Mouse (Mus musculus) cerebellum, adult 11 months (tissue): ENCODE data around the gene Tmem189.

Source experiments
- DNase-seq: peaks from one replicate; pipeline ENCODE4 v3.0.0; 2022

The Tmem189 gene

GRCm38 (mm10) chr2:167678600-167678999, 11.0 kb downstream of the Tmem189 start:
- DNase-seq, result no peak

- no peak for DNase-seq
Observed at GRCm38 (mm10) chr2:167675120-167675909, 14.3 kb downstream of the Tmem189 start.

DNA sequence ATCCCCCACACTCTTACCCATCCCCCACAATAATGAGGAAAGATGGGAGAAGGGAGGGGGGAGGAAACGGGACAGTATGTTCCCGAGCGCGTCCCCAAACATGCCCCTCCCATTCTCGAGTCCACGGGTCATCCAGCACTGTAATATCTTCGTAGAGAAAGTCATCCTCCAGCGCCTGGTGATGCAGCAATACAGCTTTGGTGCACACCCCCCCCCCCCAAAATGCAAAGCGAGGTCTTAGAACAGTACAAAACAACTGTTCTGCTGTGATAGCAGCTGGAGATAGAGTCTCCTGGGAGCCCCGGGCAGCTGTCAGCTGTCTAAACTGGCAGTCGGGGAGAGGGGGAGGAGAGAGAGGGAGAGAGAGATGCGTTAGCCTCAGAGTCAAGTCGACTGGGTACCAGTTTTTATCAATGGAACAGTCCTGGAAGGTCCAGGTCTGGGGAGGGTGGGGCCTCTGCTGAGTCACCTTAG, 17.4 kb downstream of the Tmem189 start:
- DNase-seq, result no peak

GRCm38 (mm10) chr2:167671101-167671633, 18.5 kb downstream of the Tmem189 start:
- no peak for DNase-seq

DNA sequence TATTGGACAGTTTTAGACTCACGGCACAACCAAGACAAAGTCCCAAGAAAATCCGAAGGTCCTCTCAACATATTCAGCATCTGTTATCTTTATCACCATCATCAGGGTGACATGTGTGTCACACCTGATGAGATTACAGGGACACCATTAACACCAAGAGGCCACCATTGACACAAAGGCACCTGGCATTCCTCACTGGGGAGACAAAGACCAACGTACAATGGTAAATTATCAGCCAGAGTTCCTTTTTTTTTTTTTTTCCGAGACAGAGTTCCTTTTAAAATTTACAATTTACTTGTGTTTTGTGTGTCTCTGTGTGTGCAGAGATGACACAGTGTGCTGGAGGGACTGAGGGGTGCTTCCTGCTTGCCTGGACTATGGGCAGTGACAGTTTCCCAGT, 20.2 kb downstream of the Tmem189 start:
- no peak for DNase-seq

GRCm38 (mm10) chr2:167668426-167668825, 21.2 kb downstream of the Tmem189 start:
- no peak for DNase-seq

- no peak for DNase-seq
Observed at GRCm38 (mm10) chr2:167665972-167666713, 23.5 kb downstream of the Tmem189 start.

GRCm38 (mm10) chr2:167662713-167663112, 26.9 kb downstream of the Tmem189 start:
- no peak for DNase-seq

DNA sequence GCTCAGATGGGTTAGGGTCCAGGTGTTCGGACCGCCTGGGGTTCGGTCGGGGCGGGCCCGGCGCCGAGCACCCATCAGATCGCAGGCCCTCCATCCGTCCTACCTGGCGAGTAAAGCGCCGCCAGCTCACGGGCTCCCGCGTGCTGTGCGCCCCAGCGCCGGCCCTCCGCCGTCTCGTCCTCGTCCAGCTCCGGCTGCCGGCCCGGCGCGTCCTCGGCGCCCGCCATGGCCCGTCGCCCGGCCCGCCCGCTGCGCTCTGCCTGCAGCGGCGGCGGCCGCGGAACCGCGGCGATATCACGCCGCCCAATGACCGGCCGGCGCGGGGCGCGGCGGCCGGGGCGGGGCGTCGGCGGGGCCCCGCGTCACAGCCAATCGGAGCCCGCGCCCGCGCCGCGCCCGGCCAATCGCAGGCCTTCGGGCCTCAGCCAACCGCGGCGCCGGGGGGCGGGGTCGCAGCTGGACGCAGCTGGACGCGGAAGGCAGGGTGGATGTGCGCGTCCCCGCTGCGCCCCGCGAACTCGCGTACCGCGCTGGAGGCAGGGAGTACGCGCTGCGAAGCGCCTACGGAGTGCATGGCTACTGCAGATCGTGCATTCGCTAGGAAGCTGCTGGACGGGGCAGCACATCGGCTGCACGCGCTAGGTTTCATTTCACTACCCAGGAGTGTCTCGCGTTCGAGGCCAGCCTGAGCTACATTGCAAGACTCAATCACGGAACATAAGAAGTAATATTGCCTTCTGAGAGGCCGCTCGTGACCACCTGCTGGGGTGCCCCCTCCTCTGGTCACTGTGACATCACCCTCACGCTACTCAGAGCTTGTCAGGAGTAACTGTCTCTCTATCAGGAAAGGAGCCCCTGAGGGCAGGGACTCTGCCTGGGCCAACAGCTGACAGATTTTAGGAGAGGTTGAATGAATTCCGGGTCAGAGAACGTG, 28.1 kb downstream of the Tmem189 start, which contains the start of gene Gm20431:
Gene Gm20431, minus strand, starts transcription at position 227 of the 934 bp plus-strand sequence.
- peak; percentile 89 for DNase-seq

DNA sequence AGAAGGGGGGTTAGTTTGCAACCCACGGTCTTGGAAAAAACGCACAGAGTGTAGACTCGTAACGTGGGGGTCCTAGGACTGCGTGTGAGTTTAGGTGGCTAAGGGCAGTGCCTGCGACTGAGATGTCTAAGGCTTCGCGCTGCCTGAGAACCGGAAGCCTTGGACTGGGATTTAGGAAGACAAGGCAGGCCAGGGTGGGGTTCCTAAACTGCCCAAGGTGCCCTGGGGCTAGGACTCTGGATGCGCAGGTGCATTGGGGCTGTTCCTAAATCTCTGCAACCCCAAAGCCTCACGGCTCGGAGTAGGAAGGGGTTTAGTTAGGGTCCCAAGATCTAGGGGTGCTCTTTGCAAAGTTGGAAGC, 29.0 kb downstream of the Tmem189 start:
- no peak for DNase-seq

- peak; percentile 43 for DNase-seq
Observed at GRCm38 (mm10) chr2:167659847-167660610, 29.6 kb downstream of the Tmem189 start.

GRCm38 (mm10) chr2:167659177-167659846, 30.3 kb downstream of the Tmem189 start:
- DNase-seq, result no peak

DNA sequence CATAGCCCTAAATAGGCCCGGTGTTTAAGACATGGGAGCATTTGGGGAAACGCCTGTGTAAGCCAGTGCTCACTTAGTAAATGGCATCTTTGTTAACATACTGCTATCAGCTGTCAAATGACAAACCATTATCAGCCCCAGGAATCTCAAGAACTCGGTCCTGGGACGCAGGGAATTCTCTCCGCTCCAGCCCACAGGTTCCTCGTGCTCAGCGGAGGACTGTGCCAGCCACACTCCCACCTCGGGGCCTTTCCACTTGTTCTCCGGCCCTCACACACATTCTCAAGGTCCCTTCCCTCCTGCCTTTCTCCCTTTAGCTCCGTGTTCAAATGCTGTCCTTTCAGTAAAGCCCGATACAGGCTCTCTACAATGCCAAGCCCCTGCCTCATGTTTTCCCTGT, 30.9 kb downstream of the Tmem189 start:
- no peak for DNase-seq

DNA sequence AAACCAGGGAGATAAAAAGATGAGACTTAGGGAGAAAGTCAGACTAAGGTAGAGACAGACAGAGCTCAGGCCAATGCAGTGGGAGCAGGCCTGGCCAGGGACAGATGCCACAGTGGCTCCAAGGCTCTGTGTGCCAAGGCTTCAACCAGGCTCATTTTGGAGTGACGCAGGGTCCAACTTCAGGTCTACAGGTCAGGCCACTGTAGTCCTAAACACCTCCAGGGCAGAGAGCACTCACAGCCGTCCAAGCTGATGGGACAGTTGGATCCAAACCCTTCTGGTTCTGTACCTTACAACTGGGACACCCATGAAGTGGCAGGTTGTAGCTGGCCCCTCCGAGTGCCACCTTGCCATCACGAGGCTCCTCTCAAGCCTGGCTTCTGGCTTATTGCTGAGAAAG, 31.6 kb downstream of the Tmem189 start:
- no peak for DNase-seq

GRCm38 (mm10) chr2:167656629-167657478, 32.8 kb downstream of the Tmem189 start:
- DNase-seq, result no peak

- DNase-seq, result no peak
Observed at GRCm38 (mm10) chr2:167654911-167655600, 34.6 kb downstream of the Tmem189 start.

- no peak for DNase-seq
Observed at GRCm38 (mm10) chr2:167652694-167653093, 36.9 kb downstream of the Tmem189 start.

DNA sequence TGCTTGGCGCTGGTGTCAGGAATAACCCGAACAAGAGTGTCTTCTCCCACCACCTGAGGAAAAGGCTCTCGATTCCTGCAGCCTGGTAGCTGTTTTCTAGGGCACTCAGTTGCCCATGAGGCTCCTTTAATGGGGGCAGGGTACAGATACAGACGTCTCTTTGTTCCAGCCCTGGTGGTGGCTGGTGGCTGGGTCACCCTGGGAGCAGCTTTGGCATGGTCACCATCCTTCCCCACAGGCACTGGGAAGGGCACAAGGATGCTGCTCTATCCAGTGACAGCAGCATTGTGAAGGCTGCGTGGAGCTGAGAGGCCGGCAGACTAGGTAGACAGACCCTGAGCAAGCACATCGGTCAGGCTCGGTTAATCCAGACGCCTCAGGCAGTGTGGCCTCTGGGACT, 38.0 kb downstream of the Tmem189 start:
- no peak for DNase-seq

DNA sequence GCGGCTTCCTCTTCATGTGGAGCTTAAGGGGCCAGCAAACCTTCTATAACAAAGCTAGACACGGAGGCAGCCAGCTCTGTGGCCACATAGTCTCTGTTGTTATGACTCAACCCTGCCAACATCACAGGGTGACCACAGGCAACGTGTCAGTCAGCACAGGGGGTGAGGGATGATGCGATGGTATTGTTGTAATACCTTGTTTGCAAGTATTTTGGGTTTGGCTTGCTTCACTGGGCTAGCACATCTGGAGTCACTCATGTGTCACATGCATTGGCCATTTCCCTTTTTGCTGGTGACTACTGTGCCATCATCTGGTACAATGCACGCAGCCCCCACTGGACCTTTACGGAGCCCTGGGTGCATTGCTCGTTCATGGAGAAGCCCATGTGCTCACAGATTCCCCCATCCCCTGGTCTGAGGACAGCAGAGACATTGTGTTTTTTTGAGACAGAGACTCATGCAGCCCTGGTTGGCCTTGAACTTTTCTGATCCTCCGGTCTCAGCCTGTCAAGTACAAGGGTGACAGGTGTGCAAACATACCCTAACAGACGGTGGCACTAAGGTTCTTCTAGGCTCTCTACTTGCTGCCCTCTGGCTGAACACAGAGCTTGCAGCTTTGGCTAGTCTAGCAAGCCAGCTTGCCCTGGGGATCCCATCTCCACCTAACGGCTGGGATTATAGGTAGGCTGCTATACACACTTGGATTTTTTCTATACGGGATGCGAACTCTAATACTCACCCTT, 40.2 kb downstream of the Tmem189 start:
- no peak for DNase-seq
